Mouse (Mus musculus) thymus, adult 2 months (tissue): Measurements from ENCODE around the gene Lsamp. TPM values are rescaled to one million over a fixed set of nuclear protein-coding genes. Genes with fewer than 3 reads are reported as not detected.

Source experiments
- DNase-seq: peaks from one replicate; pipeline ENCODE4 v3.0.0; 2021
- H3K27ac ChIP-seq: fragments of 200-500 bp; 2 replicates; pipeline ENCODE4 v1.5.1; 2012; ENCODE audit warnings: low read length, control low read depth; ENCODE audit not compliant: control insufficient read depth, insufficient read depth
- H3K27me3 ChIP-seq: fragments of 200-500 bp; 2 replicates; pipeline ENCODE4 v1.6.1; 2012; ENCODE audit warnings: mild to moderate bottlenecking, low read length, moderate library complexity, mixed read lengths; ENCODE audit not compliant: control insufficient read depth, insufficient read depth
- H3K36me3 ChIP-seq: fragments of 200-500 bp; 2 replicates; pipeline ENCODE4 v1.6.1; 2012; ENCODE audit warnings: mild to moderate bottlenecking, low read length, moderate library complexity; ENCODE audit not compliant: control insufficient read depth, insufficient read depth
- H3K4me1 ChIP-seq: fragments of 200-500 bp; replicated peaks from 2 replicates; pipeline ENCODE4 v1.6.1; 2012; ENCODE audit warnings: low read length; ENCODE audit not compliant: control insufficient read depth, insufficient read depth
- H3K4me3 ChIP-seq: fragments of 200-500 bp; 2 replicates; pipeline ENCODE4 v1.5.1; 2012; ENCODE audit warnings: mild to moderate bottlenecking, low read length, control low read depth, moderate library complexity; ENCODE audit not compliant: control insufficient read depth, insufficient read depth
- CTCF ChIP-seq: fragments of 200-500 bp; IDR thresholded peaks from 2 replicates; pipeline ENCODE4 v1.5.1; 2012; ENCODE audit warnings: mild to moderate bottlenecking, control low read depth, low read length, moderate library complexity, borderline replicate concordance; ENCODE audit not compliant: control insufficient read depth, poor library complexity, insufficient read depth; ENCODE audit errors: extremely low read depth
- POLR2A ChIP-seq: fragments of 200-500 bp; IDR thresholded peaks from 2 replicates; pipeline ENCODE4 v1.6.1; 2012; ENCODE audit warnings: mild to moderate bottlenecking, low read length, control low read depth, moderate library complexity; ENCODE audit not compliant: control insufficient read depth, poor library complexity, insufficient read depth; ENCODE audit errors: extremely low read depth
- WGBS: fragments of 180-500 bp; shearing (Covaris S2); methylation state at CpG from one replicate; pipeline ENCODE4 v1.1.7; 2018; 5-methylcytosine and 5-hydroxymethylcytosine counted together
- polyA plus RNA-seq: library from polyadenylated mRNA; depleted of rRNA; stranded (reverse); fragments of >200 nt; gene quantifications from 2 replicates; pipeline ENCODE4 v1.2.3, GENCODE M21; 2012

Gene Lsamp
- polyA plus RNA-seq, 1 experiment, result 0.36 TPM

DNA sequence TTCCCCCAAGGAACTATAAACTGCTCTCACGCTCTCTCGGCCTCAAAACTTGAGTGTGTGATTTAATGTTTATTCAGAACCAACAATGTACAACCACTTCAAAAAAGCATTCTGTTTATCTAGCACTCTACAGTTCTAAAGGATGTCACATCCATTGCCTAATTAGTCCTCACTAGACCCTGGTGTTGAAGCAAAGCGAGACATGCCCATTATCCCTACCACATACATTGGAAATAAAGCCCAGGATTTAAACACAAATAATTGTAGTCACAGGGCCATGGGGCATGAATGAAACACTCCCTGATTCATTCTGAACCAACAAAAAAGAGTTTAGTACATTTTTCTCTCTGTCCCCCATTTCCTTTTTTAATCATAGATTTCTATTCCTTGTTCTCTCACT lies 1567.0 kb downstream of the Lsamp start:
- DNase-seq, result no peak
- Histone ChIP-seq H3K27ac (no peak overlapping the region), H3K4me1 (no peaks in the 10 kb centered on the region), H3K36me3 (no peaks in the 10 kb centered on the region), H3K27me3 (no peaks in the 10 kb centered on the region), H3K4me3 (no peak overlapping the region)
- no peak for TF ChIP-seq POLR2A
- no peak for TF ChIP-seq CTCF
- WGBS, result 89% methylated on average over 3 of the region's 3 CpGs

DNA sequence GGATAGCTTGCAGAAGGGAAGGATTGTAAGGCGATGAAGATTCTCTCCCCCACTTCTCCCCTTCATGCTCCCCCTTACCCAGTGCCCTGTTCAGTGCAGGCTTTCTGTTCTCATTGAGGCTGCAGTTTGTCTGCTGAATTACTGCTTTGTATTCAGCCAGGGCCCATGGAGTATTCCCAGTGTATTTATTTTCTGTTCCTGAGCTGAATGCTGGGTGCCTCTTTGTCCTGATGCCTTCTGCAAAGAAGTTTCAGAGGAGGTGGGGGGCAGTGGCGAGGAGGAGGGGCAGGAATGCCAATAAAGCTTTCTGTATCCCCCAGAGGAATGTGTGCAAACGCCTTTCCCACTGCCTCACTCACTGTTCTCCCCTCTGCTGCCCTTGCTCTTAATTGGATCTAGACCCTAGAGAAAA lies 1567.7 kb downstream of the Lsamp start:
- 46% methylated on average over 3 of the region's 3 CpGs for WGBS

DNA sequence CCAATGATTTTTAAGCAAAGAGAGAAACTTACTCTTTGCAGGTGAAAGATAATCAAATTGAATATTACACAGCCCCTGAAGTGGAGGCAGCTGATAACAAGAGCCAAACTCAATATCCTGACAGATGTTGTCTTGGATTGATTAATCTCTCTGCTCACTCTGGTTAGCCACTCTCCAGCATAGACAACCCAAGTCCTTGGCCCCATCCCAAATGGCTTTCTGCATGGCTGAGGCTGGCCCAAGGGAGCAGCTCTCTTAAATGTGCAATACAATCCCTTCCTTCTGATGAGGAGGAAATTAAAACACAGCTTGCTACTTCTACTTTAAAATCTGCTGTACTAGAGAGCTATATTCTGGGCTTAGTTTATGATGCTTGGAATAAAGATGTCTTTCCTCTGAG lies 1572.9 kb downstream of the Lsamp start:
- TF ChIP-seq POLR2A, result no peak
- TF ChIP-seq CTCF, result no peak
- H3K4me1 ChIP-seq, result no peaks in the 10 kb centered on the region
- no peak overlapping the region for H3K27ac ChIP-seq
- H3K27me3 ChIP-seq, result no peaks in the 10 kb centered on the region
- no peaks in the 10 kb centered on the region for H3K36me3 ChIP-seq
- no peak overlapping the region for H3K4me3 ChIP-seq
- DNase-seq, result no peak

More for the DNA sequence above, 1567.7 kb downstream of the Lsamp start:
- Histone ChIP-seq H3K27ac (no peak overlapping the region), H3K4me3 (no peak overlapping the region), H3K4me1 (no peaks in the 10 kb centered on the region), H3K36me3 (no peaks in the 10 kb centered on the region), H3K27me3 (no peaks in the 10 kb centered on the region)
- TF ChIP-seq CTCF (no peak), POLR2A (no peak)
- DNase-seq, result no peak

DNA sequence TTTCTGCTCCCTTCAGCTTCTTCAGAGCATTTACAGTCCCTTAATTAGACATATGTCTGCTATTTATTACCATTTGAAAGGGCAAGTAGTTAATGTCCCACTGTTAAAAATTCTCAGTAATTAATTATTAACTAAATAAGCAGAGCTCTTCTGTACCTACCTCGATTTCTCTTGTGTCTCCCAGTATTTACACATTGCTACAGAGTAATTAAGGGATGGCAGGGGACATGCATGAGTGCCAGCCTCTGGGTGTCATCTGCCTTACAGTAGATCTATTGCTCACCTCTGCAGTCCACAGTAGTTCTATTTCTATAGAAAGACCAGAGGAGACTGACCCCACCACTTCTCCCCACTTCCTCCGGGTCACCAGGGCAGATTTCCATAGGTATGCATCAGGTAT lies 1581.1 kb downstream of the Lsamp start:
- TF ChIP-seq CTCF (no peak), POLR2A (no peak)
- Histone ChIP-seq H3K27ac (no peak overlapping the region), H3K4me3 (no peak overlapping the region), H3K27me3 (no peaks in the 10 kb centered on the region), H3K36me3 (no peaks in the 10 kb centered on the region), H3K4me1 (no peaks in the 10 kb centered on the region)
- no peak for DNase-seq
- WGBS, result 68% methylated on average over 2 of the region's 2 CpGs

DNA sequence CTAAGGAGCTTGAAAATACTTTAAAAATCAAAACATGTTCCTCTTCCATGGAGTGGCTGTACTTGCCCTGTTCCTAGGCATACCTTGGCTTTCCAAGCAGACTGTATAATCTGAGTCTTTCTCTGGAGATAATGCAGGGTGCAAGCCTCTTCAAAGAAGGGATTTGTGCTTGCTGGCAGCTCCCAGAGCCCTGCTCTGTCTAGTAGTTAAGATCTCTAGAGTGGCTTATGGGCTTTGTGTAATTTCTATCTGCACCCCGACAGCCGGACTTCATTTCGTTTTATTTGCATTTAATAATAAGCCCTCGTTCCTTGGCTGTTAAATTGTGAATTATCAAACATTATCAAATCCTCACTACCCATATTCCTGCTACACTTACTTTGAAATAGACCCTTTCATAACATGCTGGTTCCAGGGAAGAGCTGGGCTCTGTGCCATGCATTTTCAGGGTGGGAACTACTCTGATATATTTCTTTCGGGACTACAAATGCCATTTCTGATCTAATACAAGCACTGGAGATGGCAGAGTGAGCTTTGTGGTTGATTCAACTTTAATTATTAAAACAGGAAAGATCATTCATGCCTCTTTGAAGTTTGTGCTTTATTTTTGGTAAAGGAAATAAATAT lies 1604.6 kb downstream of the Lsamp start:
- no peak for TF ChIP-seq POLR2A
- no peak for TF ChIP-seq CTCF
- no peaks in the 10 kb centered on the region for H3K4me1 ChIP-seq
- H3K27me3 ChIP-seq, result no peaks in the 10 kb centered on the region
- WGBS, result 94% methylated on average over 5 of the region's 5 CpGs
- no peaks in the 10 kb centered on the region for H3K36me3 ChIP-seq
- H3K27ac ChIP-seq, result no peak overlapping the region
- no peak for DNase-seq
- H3K4me3 ChIP-seq, result no peak overlapping the region

DNA sequence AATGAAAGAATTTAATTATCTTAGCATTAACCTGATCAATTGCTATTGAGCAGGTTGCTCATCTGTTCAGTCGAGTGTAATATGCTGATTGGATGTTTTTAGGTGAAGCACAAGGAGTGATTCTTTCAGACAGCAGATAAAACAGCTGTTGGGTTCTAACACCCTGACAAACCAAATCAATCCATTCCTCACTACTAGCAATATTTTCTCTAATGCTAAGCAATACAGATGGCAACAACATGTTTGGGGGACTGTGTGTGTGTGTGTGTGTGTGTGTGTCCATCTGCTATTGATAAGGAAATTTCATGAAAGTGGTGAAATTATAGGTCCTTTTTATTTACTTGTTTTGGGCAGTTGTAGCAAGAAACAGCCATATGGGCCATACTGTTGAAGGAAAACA lies 1628.1 kb downstream of the Lsamp start:
- Histone ChIP-seq H3K4me1 (no peaks in the 10 kb centered on the region), H3K36me3 (no peaks in the 10 kb centered on the region), H3K27me3 (no peaks in the 10 kb centered on the region), H3K4me3 (no peak overlapping the region), H3K27ac (no peak overlapping the region)
- TF ChIP-seq CTCF (no peak), POLR2A (no peak)
- 58% methylated on average over 1 of the region's 1 CpGs for WGBS
- no peak for DNase-seq

DNA sequence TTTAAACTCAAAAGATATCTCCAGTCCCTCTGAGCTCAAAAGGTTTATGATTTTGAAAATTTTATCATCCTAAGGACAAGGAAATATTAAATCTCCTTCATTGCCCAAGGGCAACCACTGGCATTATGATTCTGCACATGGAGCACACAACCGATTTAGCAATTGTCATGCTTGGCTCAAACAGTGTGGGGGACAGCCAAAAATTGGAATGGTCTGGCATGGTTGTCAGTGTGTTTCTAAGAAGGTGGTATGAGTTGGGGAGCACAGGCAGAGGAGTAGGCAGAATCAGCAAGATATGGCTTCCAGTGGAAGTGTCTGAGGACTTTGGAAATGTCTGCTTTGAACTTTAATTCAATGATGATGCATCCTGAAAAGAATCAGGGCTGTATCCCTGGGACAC lies 1639.7 kb downstream of the Lsamp start:
- DNase-seq, result no peak
- H3K27me3 ChIP-seq, result no peaks in the 10 kb centered on the region
- TF ChIP-seq POLR2A (no peak), CTCF (no peak)
- no peak overlapping the region for H3K4me3 ChIP-seq
- H3K27ac ChIP-seq, result no peak overlapping the region
- WGBS, result 96% methylated on average over 1 of the region's 1 CpGs
- H3K4me1 ChIP-seq, result no peaks in the 10 kb centered on the region
- no peaks in the 10 kb centered on the region for H3K36me3 ChIP-seq
